In the genomic region with DNA sequence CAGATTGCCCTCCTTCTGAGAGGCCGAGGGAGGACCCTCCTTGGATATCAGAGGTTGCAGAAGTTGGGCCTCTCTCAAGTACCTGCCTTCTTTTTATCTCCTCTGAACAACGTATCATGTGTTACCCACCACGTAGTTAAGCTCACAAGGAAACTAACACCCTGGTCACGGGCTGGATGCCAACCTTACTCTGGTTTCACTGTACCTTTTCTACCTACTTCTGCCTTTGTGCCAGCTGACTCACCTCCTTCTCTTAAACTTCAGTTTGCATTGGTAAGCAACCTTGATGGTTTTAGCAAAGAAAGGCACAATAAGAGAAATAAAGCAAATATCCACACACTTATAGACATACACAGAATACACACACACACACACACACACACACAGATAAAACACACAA, we compare ENCODE assay signal across 21 mouse cellular contexts.
A peak's percentile ranks its signal among the peaks of the same experiment; 100 is the strongest.
DNase-seq lines count a peak whose midpoint lies in the region; ATAC-seq and TF ChIP-seq lines count a peak whose summit lies in the region.
"Had no signal": no experiment of that assay in that cellular context is flagged by ENCODE, and none has a peak within 500 bp of the region (broad histone marks: within the 10 kb centered on the region; RNA-seq: fewer than 3 reads in every experiment).

No protein-coding gene starts in this region.

- 62% methylated on average over 4 of the region's 4 CpGs for WGBS in embryonic facial prominence, embryonic 14.5 days
- 84% methylated on average over 4 of the region's 4 CpGs for WGBS in embryonic facial prominence, embryonic 10.5 days
- 48% methylated on average over 4 of the region's 4 CpGs for WGBS in lung, postnatal 0 days
- WGBS in forebrain, embryonic 11.5 days, result 77% methylated on average over 4 of the region's 4 CpGs

- no peaks in the 10 kb centered on the region for H3K9me3 ChIP-seq in embryonic facial prominence, embryonic 14.5 days (ENCODE audit: control insufficient read depth, low read length)
- H3K9me3 ChIP-seq in embryonic facial prominence, embryonic 10.5 days, result no peaks in the 10 kb centered on the region
- no peaks in the 10 kb centered on the region for H3K9me3 ChIP-seq in lung, postnatal 0 days (ENCODE audit: low read length)
- no peaks in the 10 kb centered on the region for H3K9me3 ChIP-seq in forebrain, embryonic 11.5 days (ENCODE audit: control insufficient read depth, low read length)
- H3K9me3 ChIP-seq: embryonic facial prominence, embryonic 13.5 days; G1E; hindbrain, embryonic 13.5 days had no signal

- no peak for TF ChIP-seq EP300 in lung, postnatal 0 days (IDR thresholded peaks at IDR 0.05)

- peak; percentile 33; the same call in 1 of the 2 replicates for ATAC-seq in embryonic facial prominence, embryonic 14.5 days (ENCODE audit: low read depth)
- peak; percentile 78 for ATAC-seq in lung, postnatal 0 days
- ATAC-seq in forebrain, embryonic 11.5 days (replicated peaks; ENCODE audit: low FRiP score), result no peak
- ATAC-seq: CD4-positive, CD25-positive, alpha-beta regulatory T cell, adult 4 months; forebrain, embryonic 14.5 days had no signal

- H3K27ac ChIP-seq in embryonic facial prominence, embryonic 14.5 days (replicated peaks; ENCODE audit: low read depth, low read length), result no peak overlapping the region
- H3K27ac ChIP-seq in embryonic facial prominence, embryonic 10.5 days (replicated peaks), result no peak overlapping the region
- H3K27ac ChIP-seq in lung, postnatal 0 days (ENCODE audit: low read length), result no peak overlapping the region
- no peak overlapping the region for H3K27ac ChIP-seq in forebrain, embryonic 11.5 days (ENCODE audit: low read depth, low read length)
- H3K27ac ChIP-seq: embryonic facial prominence, embryonic 13.5 days; hindbrain, embryonic 13.5 days had no signal

- H3K4me2 ChIP-seq in embryonic facial prominence, embryonic 14.5 days (ENCODE audit: low read depth, low read length), result no peak overlapping the region
- H3K4me2 ChIP-seq in lung, postnatal 0 days (replicated peaks; ENCODE audit: low read depth, low read length), result no peak overlapping the region
- no peak overlapping the region for H3K4me2 ChIP-seq in forebrain, embryonic 11.5 days (ENCODE audit: low read depth, low read length, severe bottlenecking)
- H3K4me2 ChIP-seq: embryonic facial prominence, embryonic 13.5 days; hindbrain, embryonic 13.5 days had no signal

- H3K9ac ChIP-seq in embryonic facial prominence, embryonic 14.5 days (ENCODE audit: low read depth, low read length), result no peak overlapping the region
- no peak overlapping the region for H3K9ac ChIP-seq in lung, postnatal 0 days (replicated peaks; ENCODE audit: low read depth)
- no peak overlapping the region for H3K9ac ChIP-seq in forebrain, embryonic 11.5 days (ENCODE audit: low read length)
- H3K9ac ChIP-seq: embryonic facial prominence, embryonic 13.5 days; hindbrain, embryonic 13.5 days had no signal

- H3K4me1 ChIP-seq in embryonic facial prominence, embryonic 14.5 days (ENCODE audit: control insufficient read depth, insufficient read depth, low read length), result no peaks in the 10 kb centered on the region
- H3K4me1 ChIP-seq in embryonic facial prominence, embryonic 10.5 days, result no peaks in the 10 kb centered on the region
- no peaks in the 10 kb centered on the region for H3K4me1 ChIP-seq in lung, postnatal 0 days (ENCODE audit: insufficient read depth, low read depth, low read length)
- no peaks in the 10 kb centered on the region for H3K4me1 ChIP-seq in forebrain, embryonic 11.5 days (replicated peaks; ENCODE audit: control insufficient read depth, insufficient read depth, low read length)
- H3K4me1 ChIP-seq: embryonic facial prominence, embryonic 13.5 days; hindbrain, embryonic 13.5 days had no signal

- DNase-seq in embryonic facial prominence, embryonic 14.5 days (ENCODE audit: low spot score), result peak; percentile 14
- no peak for DNase-seq in embryonic facial prominence, embryonic 10.5 days (ENCODE audit: low spot score)
- peak; percentile 71 to 79 for DNase-seq in lung, adult 18-20 months
- DNase-seq in lung, postnatal 0 days (ENCODE audit: low spot score), result peak; percentile 79
- peak; percentile 76 for DNase-seq in lung, postnatal 36 days
- DNase-seq in layer of hippocampus, adult 11-12 months (ENCODE audit: low spot score), result no peak
- DNase-seq in forebrain, embryonic 11.5 days (ENCODE audit: low spot score), result no peak
- no peak for DNase-seq in cerebellum, adult 8-10 months
- DNase-seq: adrenal gland, adult 8-10 months; adrenal gland, postnatal 36 days; B cell, adult 2 months; cerebellum, adult 2 months; cerebellum, postnatal 14 days; gastrocnemius, postnatal 36 days; heart, adult 11 months; heart, postnatal 10 days had no signal

- no peak overlapping the region for H3K4me3 ChIP-seq in embryonic facial prominence, embryonic 14.5 days (ENCODE audit: low read depth, low read length)
- H3K4me3 ChIP-seq in embryonic facial prominence, embryonic 10.5 days, result no peak overlapping the region
- no peak overlapping the region for H3K4me3 ChIP-seq in lung, postnatal 0 days (ENCODE audit: low read depth, low read length)
- no peak overlapping the region for H3K4me3 ChIP-seq in forebrain, embryonic 11.5 days (ENCODE audit: low read depth, low read length)
- H3K4me3 ChIP-seq: embryonic facial prominence, embryonic 13.5 days; hindbrain, embryonic 13.5 days had no signal

- H3K36me3 ChIP-seq in embryonic facial prominence, embryonic 14.5 days (ENCODE audit: control insufficient read depth, insufficient read depth, low read length), result no peaks in the 10 kb centered on the region
- no peaks in the 10 kb centered on the region for H3K36me3 ChIP-seq in embryonic facial prominence, embryonic 10.5 days (replicated peaks)
- H3K36me3 ChIP-seq in lung, postnatal 0 days (ENCODE audit: insufficient read depth, low read length), result no peaks in the 10 kb centered on the region
- H3K36me3 ChIP-seq in forebrain, embryonic 11.5 days (ENCODE audit: control insufficient read depth, insufficient read depth, low read length), result no peaks in the 10 kb centered on the region
- H3K36me3 ChIP-seq: embryonic facial prominence, embryonic 13.5 days; G1E; hindbrain, embryonic 13.5 days had no signal

- H3K27me3 ChIP-seq in embryonic facial prominence, embryonic 14.5 days (replicated peaks; ENCODE audit: control insufficient read depth, insufficient read depth, low read length), result no peaks in the 10 kb centered on the region
- no peaks in the 10 kb centered on the region for H3K27me3 ChIP-seq in embryonic facial prominence, embryonic 10.5 days (replicated peaks; ENCODE audit: low read depth, poor library complexity, severe bottlenecking)
- no peaks in the 10 kb centered on the region for H3K27me3 ChIP-seq in lung, postnatal 0 days (replicated peaks; ENCODE audit: insufficient read depth, low read length)
- no peaks in the 10 kb centered on the region for H3K27me3 ChIP-seq in forebrain, embryonic 11.5 days (ENCODE audit: control insufficient read depth, insufficient read depth, low read length)
- H3K27me3 ChIP-seq: embryonic facial prominence, embryonic 13.5 days; hindbrain, embryonic 13.5 days had no signal

- TF ChIP-seq CTCF in lung, postnatal 0 days (IDR thresholded peaks at IDR 0.05), result no peak

Comparison
In these comparisons a context has a peak if more than half of its experiments do, and no peak if none do; other contexts are left out.
1. DNase-seq: peak in embryonic facial prominence, embryonic 14.5 days (single experiment), lung, adult 18-20 months (2 of 2), lung, postnatal 0 days (single experiment) and lung, postnatal 36 days (single experiment); none in embryonic facial prominence, embryonic 10.5 days (single experiment), layer of hippocampus, adult 11-12 months (single experiment), forebrain, embryonic 11.5 days (single experiment) and cerebellum, adult 8-10 months (single experiment).